Mouse (Mus musculus) cerebellum, adult 18-20 months (tissue): ENCODE results near the gene Pde4d.

Source experiments
- DNase-seq, 2 experiments: peaks; one replicate each; pipeline ENCODE4 v3.0.0; 2021

Pde4d gene

DNA sequence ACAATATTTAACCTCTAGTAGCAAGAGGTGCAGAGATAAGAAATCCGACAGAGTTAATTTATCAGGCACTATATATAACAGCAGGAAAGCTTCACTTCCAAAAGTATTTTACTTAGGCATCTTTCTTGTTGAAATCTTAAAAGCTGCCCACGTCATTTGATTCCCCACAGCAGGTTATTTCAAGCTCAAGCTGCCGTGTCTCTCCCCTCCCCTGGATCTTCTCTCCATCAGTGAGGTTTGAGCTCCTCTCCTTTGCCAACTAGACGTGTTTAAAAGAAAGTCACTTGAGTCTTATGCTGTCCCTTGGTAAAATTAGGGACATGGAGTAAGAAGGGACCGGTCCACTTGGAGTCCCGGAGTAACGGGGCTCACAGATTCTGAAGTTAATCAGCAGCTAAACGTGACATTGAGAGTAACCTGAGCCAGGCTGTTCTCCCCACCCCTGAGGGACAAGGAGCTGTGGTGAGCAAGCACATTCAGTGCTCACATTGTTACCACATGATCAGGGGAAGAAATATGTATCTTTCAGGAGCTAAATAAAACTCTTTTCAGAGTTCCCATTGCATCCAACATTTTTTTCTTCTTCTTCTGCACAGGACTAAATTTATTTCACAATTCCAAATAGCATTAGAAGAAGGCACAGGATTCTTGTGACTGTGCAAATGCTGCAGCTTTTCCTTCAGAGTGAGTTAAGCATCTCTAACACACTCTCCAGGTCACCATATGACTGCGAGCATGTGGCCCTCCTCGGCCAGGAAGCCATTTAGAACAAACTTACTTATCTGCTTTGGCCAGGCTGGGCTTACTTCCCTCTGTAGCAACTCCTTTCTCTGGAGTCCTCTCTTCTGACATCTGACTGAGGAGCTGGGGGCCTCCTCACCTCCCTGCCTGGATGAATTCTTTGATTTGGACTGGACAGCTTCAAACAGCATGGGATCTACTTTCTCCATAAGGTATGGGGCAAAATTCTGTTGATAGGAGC lies at the start of gene Pde4d:
Gene Pde4d, plus strand, starts transcription at position 833 of the 982 bp plus-strand sequence.
- no peak for DNase-seq

DNA sequence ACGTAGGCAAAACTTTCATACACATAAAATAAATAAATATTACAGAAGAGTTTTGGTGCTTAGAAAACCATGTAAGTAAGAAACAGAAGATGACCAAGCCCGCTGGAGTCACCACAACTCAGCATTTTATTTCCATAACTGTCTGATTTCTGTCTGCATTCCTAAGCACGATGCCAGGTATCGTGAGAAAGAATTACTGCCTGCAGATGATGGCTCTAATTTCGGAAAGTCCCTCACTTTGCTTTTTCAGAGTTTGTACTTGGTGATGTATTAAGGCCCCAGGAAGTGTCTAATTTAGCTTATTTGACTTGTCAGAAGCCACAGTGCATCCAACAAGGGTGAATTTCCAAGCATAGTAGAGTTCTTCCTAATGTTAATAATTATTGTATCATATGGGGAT lies 46.6 kb upstream of the Pde4d start:
- DNase-seq = no peak

GRCm38 (mm10) chr13:108404372-108404771 lies 45.4 kb upstream of the Pde4d start:
- DNase-seq = no peak

GRCm38 (mm10) chr13:108415464-108415863 lies 34.3 kb upstream of the Pde4d start:
- DNase-seq = no peak

GRCm38 (mm10) chr13:108418741-108419507 lies 30.8 kb upstream of the Pde4d start:
- DNase-seq = no peak

DNA sequence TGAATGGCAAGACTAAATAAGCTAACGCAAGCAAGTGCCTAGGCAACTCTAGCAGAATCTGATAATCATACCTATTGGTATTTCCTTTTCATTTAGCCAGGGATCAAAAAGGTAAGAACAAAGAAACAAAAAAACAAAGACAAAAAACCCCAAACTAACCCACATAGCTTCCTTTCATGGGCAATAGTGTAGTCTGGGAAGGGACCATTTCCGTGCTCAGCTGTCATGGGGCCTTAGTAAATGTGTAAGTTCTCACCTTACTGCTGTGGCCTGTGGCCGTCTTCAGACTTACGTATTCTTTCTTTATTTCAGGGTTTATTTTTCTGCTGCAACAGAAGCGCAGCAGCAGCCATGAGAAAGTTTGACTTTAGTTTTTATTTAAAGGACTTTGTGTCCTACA lies 23.4 kb upstream of the Pde4d start:
- no peak for DNase-seq

DNA sequence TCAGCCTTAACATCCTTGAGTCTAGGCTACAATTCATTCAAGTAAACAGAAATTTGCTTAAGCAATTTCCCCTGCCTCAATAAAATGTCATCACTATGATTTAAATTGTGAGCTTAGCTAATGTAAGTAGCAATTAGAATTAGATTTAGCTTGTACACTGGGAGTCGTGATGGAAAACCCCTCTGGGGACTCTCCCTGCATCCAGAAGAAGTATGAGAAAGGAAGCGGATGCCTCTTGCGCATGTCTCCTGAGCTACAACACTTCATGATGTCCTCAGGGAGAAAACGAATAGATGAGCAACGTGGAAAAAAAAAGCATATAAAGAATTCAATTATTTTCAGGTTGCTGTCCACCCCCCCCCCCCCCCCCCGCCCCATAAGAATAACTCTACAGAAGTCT lies 20.9 kb upstream of the Pde4d start:
- DNase-seq = no peak

GRCm38 (mm10) chr13:108429623-108430022 lies 20.1 kb upstream of the Pde4d start:
- DNase-seq = no peak

- DNase-seq = no peak
These were observed 18.0 kb upstream of the Pde4d start for GRCm38 (mm10) chr13:108431776-108432175.

- no peak for DNase-seq
These were observed 14.1 kb upstream of the Pde4d start for GRCm38 (mm10) chr13:108435687-108436086.

DNA sequence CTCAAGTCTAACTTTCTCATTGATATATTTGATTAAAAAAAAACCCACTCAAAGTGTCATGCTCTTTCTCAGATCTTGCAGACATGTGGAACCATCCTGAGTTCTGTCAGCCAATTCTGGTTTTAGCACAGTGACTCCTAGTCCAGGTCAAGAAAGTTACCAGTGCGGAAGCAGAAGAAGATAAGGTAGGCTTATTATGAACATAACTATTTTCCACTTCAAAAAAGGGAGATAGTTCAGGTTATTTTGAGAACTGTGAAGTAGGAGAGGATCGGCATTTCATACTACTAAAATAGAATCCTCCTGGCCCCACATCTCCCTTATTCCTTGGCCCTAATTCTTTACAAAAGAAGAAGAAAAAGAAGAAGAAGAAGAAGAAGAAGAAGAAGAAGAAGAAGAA lies 12.3 kb upstream of the Pde4d start:
- DNase-seq = no peak

DNA sequence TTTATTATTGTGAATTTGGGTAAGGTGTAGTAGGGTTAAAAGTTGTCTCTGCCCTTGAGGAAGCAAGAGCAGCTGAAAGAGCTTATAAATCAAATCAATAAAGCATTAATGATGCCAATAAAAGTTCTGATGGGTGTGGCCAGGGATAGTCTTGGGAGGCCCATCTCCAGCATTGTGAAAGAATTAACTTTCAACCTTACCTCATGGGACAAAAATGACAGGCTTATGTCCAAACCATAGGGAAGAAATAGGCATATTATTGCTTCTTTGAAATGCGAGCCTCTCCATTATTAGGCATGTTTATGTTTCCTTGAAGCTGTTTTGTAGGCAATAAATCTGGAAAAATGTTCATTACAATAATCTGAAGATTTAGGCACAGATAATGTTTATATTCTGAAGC lies 10.7 kb upstream of the Pde4d start:
- no peak for DNase-seq

DNA sequence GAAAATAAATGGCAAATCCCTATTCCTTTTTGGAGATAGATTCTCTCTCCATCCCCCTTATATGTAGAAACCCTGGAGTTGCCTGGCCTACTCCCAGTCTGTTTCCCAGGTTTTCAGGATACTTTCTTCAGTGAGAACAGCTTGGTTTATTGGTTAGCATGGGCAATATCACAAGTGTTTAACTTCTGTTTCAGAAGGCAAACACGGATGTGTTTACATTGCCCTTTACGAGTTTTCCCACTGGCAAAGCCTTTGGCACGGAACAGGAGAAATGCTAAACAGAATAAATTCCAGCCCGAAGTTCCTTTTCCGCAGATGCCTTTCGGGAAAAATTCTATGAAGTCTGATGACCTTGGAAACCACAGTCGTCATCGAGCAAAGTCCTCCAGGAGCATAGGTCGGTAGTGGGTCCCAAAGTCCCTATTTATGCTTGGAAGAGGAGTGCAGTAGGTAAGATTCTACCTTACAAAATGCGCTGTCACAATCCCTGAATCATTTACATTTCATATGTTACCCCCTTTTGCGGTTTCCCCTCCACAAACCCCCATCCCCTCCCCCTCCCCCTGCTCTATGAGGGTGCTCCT lies 1.3 kb upstream of the Pde4d start:
- DNase-seq = no peak

GRCm38 (mm10) chr13:108451122-108451521 lies 1.4 kb downstream of the Pde4d start:
- no peak for DNase-seq

- no peak for DNase-seq
These were observed 3.5 kb downstream of the Pde4d start for GRCm38 (mm10) chr13:108453064-108453919.

DNA sequence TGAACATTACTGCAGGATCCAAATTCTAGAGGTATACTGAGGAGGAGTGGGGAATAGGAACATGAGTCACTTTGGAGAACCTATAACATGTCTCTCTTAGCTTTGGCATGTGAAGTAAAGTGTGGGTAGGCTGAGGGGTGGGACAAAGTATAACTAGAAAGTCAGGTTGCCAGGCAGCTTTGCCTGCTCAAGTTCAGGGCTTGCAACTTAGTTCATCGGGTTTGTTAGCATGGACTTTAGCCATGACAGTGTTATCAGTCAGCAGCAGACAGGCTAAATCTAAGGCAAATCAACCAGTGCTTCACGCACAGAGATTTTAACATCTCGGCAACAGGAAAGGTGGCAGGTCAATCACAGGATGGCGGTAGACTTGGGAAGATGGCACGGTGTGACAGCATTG lies 12.8 kb downstream of the Pde4d start:
- no peak for DNase-seq

- DNase-seq = no peak
These were observed 16.0 kb downstream of the Pde4d start for GRCm38 (mm10) chr13:108465755-108466154.

GRCm38 (mm10) chr13:108467046-108467445 lies 17.3 kb downstream of the Pde4d start:
- no peak for DNase-seq

DNA sequence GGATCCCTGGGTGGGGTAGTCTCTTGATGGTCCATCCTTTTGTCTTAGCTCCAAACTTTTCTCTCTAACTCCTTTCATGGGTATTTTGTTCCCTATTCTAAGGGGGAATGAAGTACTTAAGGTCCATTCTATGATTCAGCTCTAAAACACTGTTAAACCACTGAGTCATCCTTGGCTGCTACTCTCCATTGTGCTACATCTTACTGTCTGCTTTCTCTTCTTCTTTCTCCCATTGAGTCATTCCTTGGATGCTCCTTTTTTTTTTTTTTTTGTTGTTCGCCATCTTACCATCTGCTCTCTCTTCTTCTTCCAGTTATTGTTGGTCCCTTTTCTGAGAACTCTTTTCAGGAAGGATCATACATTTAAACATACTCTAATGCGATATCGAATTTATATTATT lies 30.7 kb downstream of the Pde4d start:
- DNase-seq = no peak

GRCm38 (mm10) chr13:108485036-108485435 lies 35.3 kb downstream of the Pde4d start:
- no peak for DNase-seq

- DNase-seq = no peak
These were observed 37.3 kb downstream of the Pde4d start for GRCm38 (mm10) chr13:108487066-108487465.

GRCm38 (mm10) chr13:108489825-108490224 lies 40.1 kb downstream of the Pde4d start:
- no peak for DNase-seq

GRCm38 (mm10) chr13:108490872-108491271 lies 41.1 kb downstream of the Pde4d start:
- no peak for DNase-seq
